Mouse (Mus musculus) spleen, embryonic (tissue): ENCODE data around the gene Olfr597.
"Not testable (repeated sequence)": the region's sequence is repeated elsewhere in the genome, so short reads cannot be mapped to it uniquely, and the experiment has no call there.

Experiments
- CTCF ChIA-PET: fragments of 350-600 bp; sonication (Branson Sonifier 250); formaldehyde crosslinking; loops from one replicate; lab custom pipeline; 2022; lab: Charles Lee

Olfr597 gene

DNA sequence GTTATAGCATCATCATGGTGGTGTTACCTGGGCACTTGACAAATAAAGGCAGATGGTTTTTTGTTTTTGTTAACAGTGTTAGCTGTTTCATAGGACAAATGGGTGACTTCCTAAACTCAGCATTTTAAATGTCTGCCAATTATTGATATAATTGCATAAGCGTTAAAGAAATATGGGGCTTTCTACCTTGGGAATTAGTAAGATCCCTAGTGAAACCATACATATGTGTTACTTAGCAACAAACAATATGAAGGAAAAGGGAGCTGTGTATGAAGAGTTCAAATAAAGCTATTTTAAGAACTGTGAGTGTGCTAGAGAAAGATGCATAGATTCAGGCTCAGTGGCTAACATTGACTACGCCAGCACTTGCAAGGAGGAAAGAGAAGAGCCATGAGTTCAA is at the start of gene Olfr597:
Gene Olfr597, plus strand, starts transcription at position 301 of the 400 bp plus-strand sequence.
- CTCF ChIA-PET = not testable (repeated sequence)

DNA sequence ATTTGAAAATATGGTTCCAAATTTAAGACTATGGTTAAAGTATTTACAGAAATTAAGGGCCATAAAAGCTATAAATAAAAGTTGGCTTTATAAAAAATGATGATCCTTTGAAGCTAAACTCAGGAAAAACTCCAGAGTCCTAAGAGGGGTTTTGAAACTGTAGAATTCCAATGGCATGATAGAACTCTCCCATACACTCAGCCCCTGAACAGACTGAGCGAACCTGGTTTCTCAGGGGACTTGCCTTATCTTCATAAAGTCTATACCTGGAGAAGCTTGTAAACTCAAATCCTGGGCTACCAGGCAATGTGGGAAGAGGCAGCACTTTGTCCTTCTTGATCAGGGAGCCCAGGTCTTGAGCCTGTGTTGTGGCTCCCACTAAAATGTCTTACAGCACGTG is 10.8 kb upstream of the Olfr597 start, which contains the start of gene Olfr596:
Gene Olfr596, plus strand, starts transcription at position 301 of the 400 bp plus-strand sequence.
- CTCF ChIA-PET = not testable (repeated sequence)

DNA sequence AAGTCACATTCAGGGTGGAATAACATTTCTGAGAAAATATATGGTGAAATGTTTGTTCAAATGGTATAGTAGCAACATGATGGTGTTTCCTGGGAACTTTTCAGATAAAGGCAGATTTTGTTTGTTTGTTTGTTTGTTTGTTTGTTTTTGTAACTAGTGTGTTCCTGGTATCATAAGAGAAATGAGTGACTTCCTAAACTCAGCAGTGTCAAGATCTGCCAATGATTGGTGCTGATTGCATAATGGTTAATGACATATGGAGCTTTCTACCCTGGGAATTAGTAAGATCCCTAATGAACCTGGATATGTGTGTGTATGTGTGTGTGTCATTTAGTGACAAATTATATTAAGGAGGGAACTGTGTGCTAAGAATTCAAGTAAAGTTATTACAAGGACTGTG is 7.2 kb downstream of the Olfr597 start, which contains the start of gene Olfr598:
Gene Olfr598, plus strand, starts transcription at position 301 of the 400 bp plus-strand sequence.
- CTCF ChIA-PET = no interaction called here

DNA sequence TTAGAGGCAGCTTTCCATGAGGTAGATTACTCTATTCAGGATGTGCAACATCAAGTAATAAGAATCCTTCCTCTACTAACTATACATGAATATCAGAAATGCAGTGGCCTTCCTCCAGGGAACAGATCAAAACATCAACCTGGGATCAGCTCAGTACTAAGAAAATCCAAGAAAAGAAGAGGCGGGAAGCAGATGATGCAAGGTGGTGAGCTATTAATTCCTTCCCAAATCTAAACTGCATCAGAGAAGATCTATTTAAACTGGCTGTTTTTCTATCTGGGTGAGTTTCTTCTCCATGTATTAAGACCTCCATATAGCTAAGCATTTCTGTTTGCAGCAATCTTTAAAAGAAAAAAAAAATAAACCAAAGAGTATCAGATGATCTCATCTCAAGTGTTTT is 19.5 kb downstream of the Olfr597 start, which contains the start of gene Olfr599:
Gene Olfr599, plus strand, starts transcription at position 301 of the 400 bp plus-strand sequence.
- CTCF ChIA-PET = no interaction called here

DNA sequence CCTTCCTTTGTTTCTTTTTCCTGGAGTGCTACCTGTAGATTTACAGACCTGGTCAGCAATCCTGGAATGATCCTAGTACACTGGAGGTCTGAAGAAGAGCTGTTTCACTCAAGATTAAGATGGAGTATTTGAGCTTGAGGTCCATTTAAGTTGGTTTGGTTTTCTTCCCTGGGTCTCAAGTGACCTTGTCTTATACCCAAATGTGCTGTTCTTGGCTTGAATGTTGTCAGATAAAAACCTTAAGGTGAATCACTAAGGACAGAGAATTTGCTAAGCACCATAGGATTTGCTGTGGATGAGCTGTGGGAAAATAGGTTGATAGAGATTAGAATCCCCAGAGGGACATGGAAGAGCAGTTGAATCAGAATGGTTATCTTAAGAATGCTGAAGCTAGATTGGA is 33.5 kb downstream of the Olfr597 start, which contains the start of gene Olfr600:
Gene Olfr600, minus strand, starts transcription at position 101 of the 400 bp plus-strand sequence.
- CTCF ChIA-PET = no interaction called here

DNA sequence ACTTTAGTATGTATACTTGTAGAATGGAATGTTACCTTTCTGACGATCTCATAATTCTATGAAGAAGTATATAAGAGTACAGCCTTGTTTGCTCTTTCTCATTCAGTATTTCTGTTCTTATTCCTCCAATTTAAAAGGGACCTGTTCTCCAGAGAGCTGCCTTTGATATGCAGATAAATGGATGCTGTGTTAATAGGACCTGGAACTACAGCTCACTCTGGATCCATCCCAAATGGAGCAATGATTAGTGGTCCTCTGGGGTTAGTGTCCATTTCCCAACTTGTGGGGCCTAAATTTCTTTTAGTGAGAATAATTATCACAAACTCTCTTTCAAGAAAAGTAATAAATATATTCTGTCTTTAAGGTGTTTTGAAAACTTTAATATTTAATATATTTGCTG is 46.4 kb downstream of the Olfr597 start, which contains the start of gene Olfr601:
Gene Olfr601, minus strand, starts transcription at position 101 of the 400 bp plus-strand sequence.
- CTCF ChIA-PET = no interaction called here
